Mouse (Mus musculus): Measurements from ENCODE around the gene H2-DMa.
"Not testable (repeated sequence)": the region's sequence is repeated elsewhere in the genome, so short reads cannot be mapped to it uniquely, and the experiment has no call there.

Gene H2-DMa

DNA sequence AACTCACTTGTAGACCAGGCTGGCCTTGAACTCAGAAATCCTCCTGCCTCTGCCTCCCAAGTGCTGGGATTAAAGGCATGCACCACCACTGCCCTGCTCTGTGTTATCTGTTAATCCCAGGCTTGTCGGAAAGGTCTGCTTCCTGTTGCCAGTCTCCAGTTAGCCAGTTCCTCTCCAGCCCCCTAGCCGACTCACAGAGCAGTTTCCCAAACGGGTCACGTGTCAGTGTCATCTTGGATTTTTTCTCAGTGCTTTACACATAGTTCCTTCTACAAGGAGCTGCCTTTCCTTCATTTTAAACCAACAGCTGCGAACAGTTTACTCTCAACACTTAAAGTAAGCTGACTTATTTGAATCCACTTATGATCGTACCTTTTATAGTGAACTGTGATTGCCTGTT is 5.3 kb downstream of the H2-DMa start:
- DNase-seq (ENCODE audit: low spot score in 2 of 2), result no peak

DNA sequence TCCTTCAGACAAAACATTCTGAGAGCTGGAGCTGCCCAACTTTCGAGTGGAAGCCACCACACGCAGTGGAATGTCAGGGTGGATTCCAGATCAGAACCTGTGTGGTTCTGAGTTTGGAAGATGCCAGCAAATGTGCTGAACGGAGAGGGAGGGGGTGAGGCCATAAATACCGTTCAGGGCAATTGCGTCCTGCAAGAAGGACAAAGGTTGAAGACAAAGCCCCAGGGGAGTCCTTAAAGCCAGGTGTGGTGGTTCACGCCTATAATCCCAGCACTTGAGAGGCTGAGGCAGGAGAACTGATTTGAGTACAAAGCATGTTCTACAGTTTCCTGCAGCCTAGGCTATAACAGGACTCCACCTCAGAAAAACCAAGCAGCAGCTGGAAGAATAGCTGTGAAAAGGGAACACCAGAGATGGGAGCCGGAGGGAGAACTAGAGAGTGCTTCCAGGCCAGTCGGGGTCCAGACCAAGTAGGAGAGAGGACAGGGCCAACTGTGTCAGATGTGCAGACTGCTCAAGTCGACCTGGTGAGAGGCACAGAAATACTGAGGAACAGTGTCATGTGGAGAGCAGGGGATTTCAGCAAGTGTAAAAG is 7.6 kb downstream of the H2-DMa start:
- DNase-seq (ENCODE audit: low spot score in 2 of 2), result no peak

DNA sequence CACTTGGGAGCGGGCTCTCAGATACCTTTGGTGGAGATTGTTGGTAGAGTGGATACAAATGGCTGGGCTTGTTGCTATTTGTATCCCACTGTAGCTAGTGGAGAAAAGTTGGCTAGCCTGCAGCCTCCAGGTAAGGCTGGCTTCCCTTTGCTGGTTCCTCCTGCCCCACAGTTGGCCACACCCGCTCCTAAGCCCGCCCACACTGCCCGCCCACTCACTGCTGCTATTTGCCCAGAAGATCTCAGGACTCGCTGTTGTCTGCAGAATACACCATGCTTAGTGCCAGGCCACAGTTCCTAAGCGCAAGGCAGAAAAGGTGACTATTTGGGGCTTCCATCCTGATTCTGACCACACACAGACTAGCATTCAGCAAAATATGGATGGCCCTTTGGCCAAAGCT is 8.1 kb downstream of the H2-DMa start:
- DNase-seq (ENCODE audit: low spot score in 2 of 2), result peak; percentile 27 to 67

DNA sequence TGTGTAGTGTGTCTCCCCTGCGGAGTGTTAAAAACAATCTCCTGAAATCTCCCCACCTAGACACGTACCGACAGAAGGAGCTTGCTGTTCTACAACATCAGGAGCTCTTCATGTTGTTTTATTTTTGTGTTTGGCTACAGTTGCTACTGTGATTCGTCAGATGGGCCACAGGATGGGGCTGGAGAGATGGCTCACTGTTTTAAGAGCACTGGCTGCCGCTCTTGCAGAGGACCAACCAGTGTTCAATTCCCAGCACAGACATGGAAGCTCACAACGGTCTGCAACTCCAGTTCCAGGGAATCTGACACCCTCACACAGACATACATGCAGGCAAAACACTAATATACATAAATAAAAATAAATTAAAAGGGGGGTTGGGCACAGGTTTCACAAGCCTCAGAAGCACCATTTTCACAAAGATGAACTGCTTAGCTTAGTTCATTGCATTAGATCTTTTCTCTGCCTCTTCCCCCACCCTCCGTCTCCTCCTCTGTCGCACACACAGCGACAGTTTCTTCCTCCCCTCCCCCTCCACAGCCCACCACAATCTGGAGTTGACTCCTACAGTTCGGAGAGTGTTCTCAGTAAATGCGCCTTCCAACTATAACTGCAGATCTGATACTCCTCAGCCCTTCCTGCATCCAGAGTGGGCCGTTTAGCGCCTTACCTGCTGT is 9.1 kb downstream of the H2-DMa start:
- DNase-seq (ENCODE audit: low spot score in 2 of 2), result no peak

DNA sequence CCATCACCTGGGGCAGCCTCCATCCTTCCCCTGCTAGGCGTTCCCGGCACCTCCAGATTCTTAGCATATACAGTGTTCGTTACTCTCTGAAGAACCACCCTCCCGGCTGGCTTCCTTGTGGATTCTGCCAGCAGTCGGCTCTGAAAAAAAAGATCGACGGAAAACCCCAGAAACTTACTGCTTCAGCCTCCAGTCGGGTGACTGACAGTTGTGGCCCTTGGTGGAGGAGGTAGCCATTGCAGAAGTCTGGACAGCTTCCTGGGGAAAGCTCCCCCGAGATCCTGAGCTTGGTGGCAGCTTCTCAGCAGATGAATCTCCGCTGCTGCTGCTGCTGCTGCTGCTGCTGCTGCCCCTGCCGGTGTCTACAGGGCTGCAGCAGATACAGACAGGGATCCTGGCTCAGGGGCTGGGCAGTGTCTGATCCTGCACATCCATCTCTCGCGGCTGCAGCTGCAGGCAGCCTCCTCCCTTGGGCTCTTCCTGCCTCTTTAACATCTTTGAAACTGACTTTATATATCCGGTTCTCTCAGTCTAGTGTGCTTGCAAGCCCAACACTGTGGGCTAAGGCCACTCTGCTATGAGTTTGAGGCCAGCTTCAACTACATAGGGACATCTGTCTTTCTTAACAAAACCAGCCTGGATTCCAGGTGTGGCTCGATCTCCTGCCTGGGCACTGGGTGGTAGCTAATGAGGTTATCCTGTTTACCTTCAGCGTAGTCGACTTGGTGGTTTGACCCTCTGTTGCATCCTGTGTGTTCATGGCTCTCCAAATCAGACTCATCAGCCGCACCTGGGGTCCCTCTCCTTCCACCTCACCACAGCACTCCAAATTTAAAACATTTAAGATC is 9.8 kb downstream of the H2-DMa start:
- no peak for DNase-seq (ENCODE audit: low spot score in 2 of 2)

DNA sequence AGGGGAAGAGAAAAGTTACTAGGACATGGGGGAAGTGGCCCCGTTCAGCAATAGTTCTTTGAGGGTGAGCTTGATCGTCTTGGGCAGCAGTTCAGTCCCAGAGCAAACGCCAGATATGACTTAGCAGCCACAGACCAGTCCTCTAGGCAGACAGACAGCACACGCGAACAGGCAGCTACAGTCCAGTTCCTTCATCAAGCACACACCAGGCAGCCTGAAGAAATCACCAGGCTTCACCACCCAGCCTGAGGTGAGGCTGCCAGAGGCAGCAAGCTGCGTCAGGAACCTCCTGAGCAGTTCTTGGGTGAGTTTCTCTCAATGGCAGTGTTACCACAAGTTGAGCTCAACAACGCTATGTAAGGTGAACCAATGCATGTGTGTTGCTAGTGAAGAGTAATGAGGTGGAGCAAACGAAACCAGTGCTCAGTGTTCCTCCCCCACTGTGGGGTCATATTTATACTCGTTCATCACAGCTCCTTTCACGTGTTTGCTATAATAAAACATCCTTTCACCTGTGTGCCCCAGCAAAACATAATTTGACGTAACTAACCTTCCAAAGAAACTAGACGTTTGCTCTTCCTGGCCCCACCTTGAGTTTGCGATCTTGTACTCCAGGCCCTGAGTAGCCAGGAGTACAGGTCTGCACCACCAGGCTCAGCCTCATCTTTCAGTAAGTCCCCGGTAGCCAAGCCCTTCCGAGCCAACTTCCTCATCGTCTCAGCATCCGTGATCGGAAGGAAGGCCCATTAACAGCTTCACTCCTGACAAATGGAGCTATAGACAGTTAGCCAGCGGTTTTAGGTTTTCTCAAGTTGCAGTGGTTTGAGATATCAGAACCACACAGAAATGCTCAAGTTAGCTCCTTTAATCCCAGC is 11.0 kb downstream of the H2-DMa start:
- DNase-seq (ENCODE audit: low spot score in 2 of 2), result no peak

DNA sequence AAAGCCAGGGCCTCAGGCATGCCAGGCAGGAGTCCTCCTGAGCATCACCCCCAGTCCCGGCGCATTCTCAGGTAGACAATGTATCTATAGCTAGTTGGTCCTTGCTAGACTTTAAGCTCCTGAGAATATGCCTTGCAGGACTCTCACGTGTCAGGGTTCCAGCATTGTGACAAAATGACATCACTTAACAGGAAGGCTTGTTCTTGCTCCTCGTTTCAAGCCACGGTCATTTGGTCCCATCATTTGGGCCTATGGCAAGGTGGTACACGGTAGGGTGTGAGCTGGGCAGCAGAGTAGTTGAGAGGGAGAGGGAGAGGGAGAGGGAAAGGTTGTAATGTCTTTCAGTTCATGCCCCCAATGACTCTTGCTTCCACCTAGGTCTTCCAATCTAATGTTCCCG is 12.6 kb downstream of the H2-DMa start:
- DNase-seq (ENCODE audit: low spot score in 2 of 2), result no peak

DNA sequence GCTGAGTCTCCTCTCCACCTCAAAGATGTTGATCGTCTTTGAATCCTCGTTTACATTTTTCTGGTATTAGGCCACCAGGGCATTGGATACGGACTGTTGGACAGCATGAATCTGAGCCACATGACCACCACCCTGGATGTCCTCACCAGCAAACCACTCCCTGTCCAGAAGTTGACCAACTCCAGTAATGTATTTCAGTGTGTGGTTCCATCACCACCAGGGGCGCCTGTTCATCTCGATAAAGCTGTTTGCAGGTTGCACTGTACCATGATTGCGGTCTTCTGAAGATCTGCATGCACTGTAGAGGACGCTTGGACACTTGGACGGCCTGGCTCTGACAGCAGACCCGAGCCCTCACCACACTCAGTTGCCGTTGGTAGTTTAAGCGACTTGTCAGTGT is 13.9 kb downstream of the H2-DMa start:
- DNase-seq (ENCODE audit: low spot score in 2 of 2), result no peak

DNA sequence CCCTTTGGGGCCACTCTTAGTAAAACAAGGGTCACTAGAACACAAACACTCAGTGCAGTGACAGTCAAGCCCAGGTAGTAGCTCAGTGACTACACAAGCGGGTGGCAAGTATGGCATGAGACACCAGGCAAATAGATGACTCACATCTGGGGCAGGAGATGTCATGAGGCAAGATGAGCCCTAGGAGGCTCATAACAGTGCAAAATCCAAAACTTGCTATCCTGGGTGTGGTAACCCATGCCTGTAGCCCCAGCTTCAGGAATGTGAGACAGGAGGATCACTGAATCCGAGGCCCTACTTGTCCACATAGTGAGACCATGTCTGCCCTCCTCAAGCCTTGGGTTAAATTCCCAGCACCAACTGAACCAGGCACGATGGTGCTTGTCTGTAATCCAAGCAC is 15.1 kb downstream of the H2-DMa start:
- DNase-seq (ENCODE audit: low spot score in 2 of 2), result no peak

DNA sequence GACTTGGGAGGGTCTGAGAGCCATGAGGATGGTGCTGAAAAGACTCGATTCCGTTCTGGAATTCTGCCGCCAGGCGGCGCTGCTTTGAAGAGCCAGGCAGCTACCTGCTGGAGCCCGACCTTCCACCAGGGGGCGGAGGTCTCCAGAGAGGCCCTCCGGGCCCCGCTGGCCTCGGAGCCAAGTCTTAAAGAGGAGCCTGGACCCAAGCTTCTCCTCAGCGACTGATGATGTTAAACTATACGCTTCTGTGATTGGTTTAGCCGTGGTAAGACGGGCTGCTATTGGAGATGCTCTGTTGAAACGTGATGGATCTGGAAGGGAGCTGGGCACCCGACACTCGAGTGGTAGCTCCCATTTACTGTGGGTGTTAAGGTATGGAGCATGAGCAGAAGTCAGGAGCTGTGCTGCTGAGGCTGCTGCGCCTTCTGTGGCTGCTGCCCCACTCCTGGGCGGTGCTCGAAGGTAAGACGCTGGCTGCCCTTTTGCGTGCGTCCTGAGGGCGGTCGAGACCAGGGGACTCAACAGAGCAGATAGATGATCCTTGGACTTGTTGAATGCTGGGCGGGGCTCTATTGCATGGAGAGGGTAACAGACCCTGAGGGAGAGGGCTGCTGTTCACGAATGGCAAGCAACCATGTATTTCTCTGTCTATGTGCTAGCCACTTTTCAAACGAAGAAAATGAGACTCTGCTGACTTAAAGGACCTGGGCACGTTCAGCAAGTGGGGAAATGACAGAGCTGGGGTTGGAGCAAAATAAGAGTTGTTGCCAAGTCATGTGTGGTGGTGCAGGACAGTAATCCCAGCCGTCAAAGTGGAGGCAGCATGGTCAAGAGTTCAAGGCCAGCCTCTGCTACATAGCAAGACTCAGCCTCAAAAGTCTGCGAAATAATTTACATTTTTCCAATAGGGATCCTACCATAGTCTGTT is 16.2 kb downstream of the H2-DMa start:
- DNase-seq (ENCODE audit: low spot score in 2 of 2), result peak; percentile 98

DNA sequence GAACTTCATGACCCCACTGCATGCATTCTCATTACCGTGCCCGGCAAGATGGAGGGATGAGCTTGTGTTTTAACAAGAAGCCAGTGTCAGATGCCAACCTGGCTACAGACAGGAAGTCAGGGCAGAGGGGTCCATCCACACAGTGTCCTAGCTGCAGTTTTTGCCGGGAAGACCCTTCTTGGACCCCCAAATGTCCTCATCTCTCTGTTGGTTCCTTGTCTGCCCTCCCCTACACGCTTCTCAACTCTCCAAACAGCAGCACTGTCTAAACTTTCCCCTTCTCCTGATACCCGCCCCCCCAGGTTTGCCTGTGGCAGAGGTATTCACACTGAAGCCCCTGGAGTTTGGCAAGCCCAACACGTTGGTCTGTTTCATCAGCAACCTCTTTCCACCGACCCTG is 18.3 kb downstream of the H2-DMa start:
- no peak for DNase-seq (ENCODE audit: low spot score in 2 of 2)

DNA sequence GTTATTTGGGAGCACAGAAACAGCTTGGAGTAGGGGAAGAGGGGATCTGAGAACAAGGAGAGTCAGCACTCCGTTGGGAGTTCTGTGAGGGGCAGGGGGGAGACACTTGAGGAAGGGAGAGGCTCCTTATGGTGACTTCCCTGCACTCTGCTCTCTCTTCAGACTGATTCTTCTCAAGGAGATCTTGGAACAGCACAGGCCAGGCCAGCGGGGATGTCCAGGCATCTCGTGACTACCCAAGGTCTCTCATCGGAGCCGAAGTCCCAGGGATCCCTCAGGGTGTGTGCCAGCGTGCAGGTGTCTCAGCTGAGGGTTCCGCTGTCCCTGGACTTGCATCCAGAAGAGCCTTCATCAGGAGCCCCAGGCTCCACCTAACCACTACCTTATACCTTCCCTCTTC is 19.3 kb downstream of the H2-DMa start:
- DNase-seq (ENCODE audit: low spot score in 2 of 2), result no peak

DNA sequence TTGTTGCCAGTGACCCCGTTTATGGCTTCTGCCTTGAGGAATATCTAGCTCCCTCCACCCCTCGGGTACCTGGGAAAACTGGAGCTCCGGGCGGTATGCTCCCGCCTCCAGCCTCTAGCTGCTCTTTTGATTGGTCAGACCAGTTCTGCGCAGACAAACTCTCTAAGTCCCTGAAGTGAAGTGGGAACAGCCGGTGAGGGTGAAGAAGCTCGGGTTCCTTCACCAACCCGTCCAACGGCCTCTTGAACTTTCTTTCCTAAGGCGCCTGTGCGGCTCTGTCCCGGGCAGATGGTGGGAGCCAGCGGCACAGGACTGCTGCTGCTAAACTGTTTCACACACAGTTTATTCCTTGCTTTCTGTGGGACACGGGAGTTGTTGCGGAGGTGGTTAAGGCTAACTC is 20.1 kb downstream of the H2-DMa start:
- DNase-seq (ENCODE audit: low spot score in 2 of 2), result peak; percentile 23 to 29

DNA sequence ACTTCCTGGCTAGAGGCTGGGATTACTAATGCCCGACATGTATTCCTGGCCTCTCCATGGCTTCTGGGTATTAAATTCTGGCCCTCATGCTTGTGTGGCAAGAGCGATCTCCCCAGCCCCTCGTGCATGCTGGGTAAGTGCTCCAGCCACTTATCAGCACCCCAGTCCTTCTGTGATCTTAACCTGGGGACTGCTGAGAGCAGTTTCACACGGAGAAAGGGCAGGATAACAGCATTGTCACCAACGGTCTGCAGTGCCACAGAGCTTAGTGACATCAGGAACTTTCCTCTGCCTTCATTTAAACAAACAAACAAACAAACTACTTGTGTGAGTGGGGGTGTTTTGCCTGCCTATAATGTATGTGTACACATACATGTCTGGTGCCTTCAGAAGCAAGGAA is 20.9 kb downstream of the H2-DMa start:
- DNase-seq (ENCODE audit: low spot score in 2 of 2), result no peak

DNA sequence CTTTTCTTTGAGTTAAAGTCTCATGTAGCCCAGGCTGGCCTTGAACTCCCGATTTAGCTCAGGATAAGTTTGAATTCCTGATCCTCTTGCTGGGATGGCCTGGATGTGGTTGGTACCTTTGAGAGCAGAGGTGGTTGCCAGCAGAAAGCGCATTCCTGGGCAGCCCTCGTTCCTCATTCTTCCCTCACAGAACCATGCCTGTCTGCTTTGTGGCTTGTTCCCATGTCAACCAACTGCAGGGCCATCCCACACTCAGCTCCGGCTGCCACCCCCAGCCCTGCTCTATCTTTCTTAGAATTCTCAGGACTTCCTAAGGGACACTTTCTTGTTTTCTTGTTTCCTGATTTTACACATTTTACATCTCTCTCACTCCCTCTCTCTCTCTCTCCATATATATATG is 22.1 kb downstream of the H2-DMa start:
- no peak for DNase-seq (ENCODE audit: low spot score in 2 of 2)

DNA sequence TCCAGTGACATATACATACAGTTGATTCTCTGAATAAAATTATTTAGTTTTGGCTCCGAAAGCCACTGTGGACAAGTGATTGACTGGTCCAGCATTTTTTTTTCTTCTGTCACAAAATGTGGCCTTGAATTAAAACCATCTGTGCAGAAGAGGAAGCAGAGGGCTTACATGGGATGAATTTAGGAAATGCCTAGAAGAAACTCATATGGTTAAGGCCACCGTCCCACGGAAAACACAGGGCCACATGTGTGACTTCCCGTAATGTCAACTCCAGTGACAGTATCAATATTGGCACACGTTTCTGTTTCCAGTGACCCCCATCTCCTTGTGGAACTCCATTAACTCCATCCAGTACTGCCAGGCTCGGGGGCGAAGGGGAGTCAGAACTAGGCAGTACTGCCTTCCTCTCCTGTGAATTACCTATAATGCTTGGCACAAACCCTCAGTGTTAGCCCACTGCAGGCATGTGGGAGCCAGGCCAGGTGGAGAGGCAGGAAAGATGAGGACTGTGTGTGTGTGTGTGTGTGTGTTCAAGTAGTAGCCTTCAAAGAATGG is 23.2 kb downstream of the H2-DMa start:
- no peak for DNase-seq (ENCODE audit: low spot score in 2 of 2)

DNA sequence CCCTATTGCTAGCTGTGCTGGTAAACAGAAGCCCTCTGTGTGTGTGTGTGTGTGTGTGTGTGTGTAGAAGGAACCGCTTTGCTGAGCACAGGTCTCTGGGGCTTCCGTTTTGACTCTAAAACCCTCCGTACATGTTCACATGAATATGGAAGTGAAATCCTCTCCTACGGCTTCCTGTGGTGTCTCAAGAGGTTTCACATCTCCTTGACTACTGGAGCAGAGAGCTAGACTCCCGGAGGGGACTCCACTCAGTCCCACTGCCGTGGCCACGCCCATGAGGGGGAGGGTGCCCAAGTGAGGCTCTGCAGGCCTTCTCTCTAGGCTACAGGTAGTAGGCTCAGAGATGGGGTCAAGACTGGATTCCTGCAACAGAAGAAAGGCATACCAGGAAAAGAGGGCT is 23.7 kb downstream of the H2-DMa start, which contains the start of gene H2-DMb2:
Gene H2-DMb2, plus strand, starts transcription at position 275 of the 400 bp plus-strand sequence.
- DNase-seq (ENCODE audit: low spot score in 2 of 2), result no peak

DNA sequence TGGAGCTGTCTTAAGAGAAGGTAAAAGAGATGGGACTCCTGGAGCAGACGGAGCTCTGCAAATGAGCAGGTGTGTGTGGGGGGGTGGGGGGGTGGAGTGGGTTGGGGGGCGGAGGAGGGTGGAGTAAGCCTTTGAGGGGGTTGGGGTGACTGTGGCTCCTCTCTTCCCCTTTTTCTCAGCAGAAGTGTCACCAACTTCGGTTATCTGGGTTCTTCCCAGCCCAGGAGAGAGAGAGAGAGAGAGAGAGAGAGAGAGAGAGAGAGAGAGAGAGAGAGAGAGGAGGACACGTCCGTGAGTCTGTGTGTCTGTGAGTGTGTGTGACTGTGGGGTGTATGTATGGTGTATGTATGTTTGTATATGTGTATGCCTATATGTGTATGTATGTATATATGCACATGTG is 24.1 kb downstream of the H2-DMa start:
- no peak for DNase-seq (ENCODE audit: low spot score in 2 of 2)

DNA sequence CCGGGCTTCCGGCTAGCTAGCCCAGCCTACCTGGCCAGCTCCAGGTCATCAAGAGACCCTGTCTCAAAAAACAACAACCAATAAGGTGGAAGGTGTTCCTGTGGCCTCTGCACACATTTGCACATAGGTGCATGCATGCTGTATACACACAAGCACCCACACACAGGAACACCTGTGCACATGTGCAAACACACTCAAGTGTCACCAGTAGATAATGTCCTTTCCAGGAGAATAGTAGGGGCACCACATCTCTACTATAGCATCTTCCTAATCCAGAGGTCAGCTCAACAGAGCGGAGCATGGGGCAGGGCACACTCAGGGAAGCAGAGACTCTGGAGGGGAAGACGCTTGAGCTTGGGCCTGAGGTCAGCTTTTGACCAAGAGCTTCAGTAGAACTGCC is 24.9 kb downstream of the H2-DMa start:
- DNase-seq (ENCODE audit: low spot score in 2 of 2), result not testable (repeated sequence)

DNA sequence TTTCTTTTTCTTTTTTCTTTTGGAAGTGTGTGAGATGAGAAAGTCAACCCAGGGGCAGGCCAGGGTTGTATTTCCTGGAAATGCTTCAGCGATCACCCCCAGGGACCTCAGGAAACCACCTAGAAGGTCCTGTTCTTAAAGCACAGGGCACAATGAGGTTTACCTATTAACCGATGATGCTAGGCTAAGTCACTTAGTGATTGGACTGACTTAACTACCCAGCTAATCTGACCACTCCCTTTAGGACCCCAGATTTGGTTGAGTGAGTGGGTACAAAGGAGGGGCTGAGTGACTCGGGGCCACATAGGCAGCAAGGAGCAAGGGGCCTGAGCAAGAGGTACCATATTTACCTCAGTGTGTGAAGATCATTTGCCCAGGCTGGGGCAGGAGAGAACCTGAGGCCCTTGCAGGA is 25.6 kb downstream of the H2-DMa start:
- DNase-seq (ENCODE audit: low spot score in 2 of 2), result no peak

Data from urinary bladder, postnatal 36 days (tissue).